Mouse (Mus musculus) adrenal gland, postnatal 36 days (tissue): ENCODE data around the gene Olfr976. TPM values are rescaled to one million over a fixed set of nuclear protein-coding genes. Genes with fewer than 3 reads are reported as not detected.
"Not testable (repeated sequence)": the region's sequence is repeated elsewhere in the genome, so short reads cannot be mapped to it uniquely, and the experiment has no call there.

Source experiments
- DNase-seq, 2 experiments: peaks; one replicate each; pipeline ENCODE4 v3.0.0; 2021; ENCODE audit warnings: mixed read lengths in 1 of 2
- long read RNA-seq, 2 experiments: library from polyadenylated mRNA; stranded (forward); transcript quantifications; one replicate each; pipeline ENCODE4 v2.0.0; 2021; ENCODE audit warnings: borderline sequencing depth in 2 of 2
- total RNA-seq, 2 experiments: library from RNA; stranded (reverse); gene quantifications; 2 replicates each; pipeline ENCODE4 v1.2.3; 2021

Olfr976 gene
- not detected for total RNA-seq
- long read RNA-seq, experiment 1, result 0 reads
- long read RNA-seq, experiment 2, result 0 reads

GRCm38 (mm10) chr9:39961033-39961432 lies at the start of gene Olfr976:
Gene Olfr976, minus strand, starts transcription at chr9:39961133.
- not testable (repeated sequence) for DNase-seq

- DNase-seq, result no peak
Measured at GRCm38 (mm10) chr9:40009482-40009881, 48.5 kb upstream of the Olfr976 start, which contains the start of gene Olfr980. Gene Olfr980, minus strand, starts transcription at chr9:40009582.

GRCm38 (mm10) chr9:40003365-40003764 lies 42.4 kb upstream of the Olfr976 start, which contains the start of gene Olfr979:
Gene Olfr979, minus strand, starts transcription at chr9:40003465.
- no peak for DNase-seq

GRCm38 (mm10) chr9:39991813-39992212 lies 30.9 kb upstream of the Olfr976 start, which contains the start of gene Olfr978:
Gene Olfr978, plus strand, starts transcription at chr9:39992113.
- no peak for DNase-seq

GRCm38 (mm10) chr9:39976581-39977145 lies 15.7 kb upstream of the Olfr976 start:
- DNase-seq, result not testable (repeated sequence)

GRCm38 (mm10) chr9:39951946-39952345 lies 9.0 kb downstream of the Olfr976 start, which contains the start of gene Olfr975:
Gene Olfr975, minus strand, starts transcription at chr9:39952046.
- no peak for DNase-seq

- DNase-seq, result no peak
Measured at GRCm38 (mm10) chr9:39937201-39937600, 23.7 kb downstream of the Olfr976 start, which contains the start of gene Olfr974. Gene Olfr974, plus strand, starts transcription at chr9:39937501.

- not testable (repeated sequence) for DNase-seq
Measured at GRCm38 (mm10) chr9:39928837-39929236, 32.1 kb downstream of the Olfr976 start.

GRCm38 (mm10) chr9:39927975-39928836 lies 32.7 kb downstream of the Olfr976 start:
- DNase-seq, result not testable (repeated sequence)

GRCm38 (mm10) chr9:39909939-39910338 lies 51.0 kb downstream of the Olfr976 start:
- DNase-seq, result no peak

GRCm38 (mm10) chr9:39907036-39907435 lies 53.9 kb downstream of the Olfr976 start, which contains the start of gene Olfr229:
Gene Olfr229, plus strand, starts transcription at chr9:39907336.
- no peak for DNase-seq

- DNase-seq, result no peak
Measured at GRCm38 (mm10) chr9:39905106-39905505, 55.8 kb downstream of the Olfr976 start.

Other genes with a start within 250 kb of the Olfr976 start
- not detected for gene Olfr965, start 249.8 kb downstream of the Olfr976 start, total RNA-seq
- gene Olfr150, start 230.2 kb downstream of the Olfr976 start, total RNA-seq, result not detected
- gene Olfr967, start 214.9 kb downstream of the Olfr976 start, total RNA-seq, result not detected
- gene Olfr968, start 177.9 kb downstream of the Olfr976 start, total RNA-seq, result not detected
- gene Olfr969, start 170.2 kb downstream of the Olfr976 start, total RNA-seq, result not detected
- gene Olfr970, start 152.3 kb downstream of the Olfr976 start, total RNA-seq, result not detected
- not detected for gene Olfr971, start 124.3 kb downstream of the Olfr976 start, total RNA-seq
- gene Olfr972, start 94.7 kb downstream of the Olfr976 start, total RNA-seq, result not detected
- not detected for gene Olfr229, start 53.8 kb downstream of the Olfr976 start, total RNA-seq
- not detected for gene Olfr974, start 23.6 kb downstream of the Olfr976 start, total RNA-seq
- not detected for gene Olfr975, start 9.1 kb downstream of the Olfr976 start, total RNA-seq
- gene Olfr978, start 31.0 kb upstream of the Olfr976 start, total RNA-seq, result not detected
- not detected for gene Olfr979, start 42.3 kb upstream of the Olfr976 start, total RNA-seq
- gene Olfr980, start 48.4 kb upstream of the Olfr976 start, total RNA-seq, result not detected
- gene Olfr981, start 60.3 kb upstream of the Olfr976 start, total RNA-seq, result not detected
- gene Olfr982, start 112.7 kb upstream of the Olfr976 start, total RNA-seq, result not detected
- gene Olfr983, start 132.5 kb upstream of the Olfr976 start, total RNA-seq, result not detected
- not detected for gene Olfr984, start 153.1 kb upstream of the Olfr976 start, total RNA-seq
- gene Olfr985, start 169.1 kb upstream of the Olfr976 start, total RNA-seq, result not detected
- not detected for gene Tmem225, start 187.0 kb upstream of the Olfr976 start, total RNA-seq
- not detected for gene Olfr986, start 219.8 kb upstream of the Olfr976 start, total RNA-seq
- gene Zfp202, start 231.2 kb upstream of the Olfr976 start, total RNA-seq, result 1 to 10 TPM; 5.6 to 6.2 TPM